Comparison of ENCODE assay signal across 15 mouse cellular contexts in genomic region chr19:37867592-37867991, GRCm38 (mm10).
"Had no signal": no experiment of that assay in that cellular context is flagged by ENCODE, and none has a peak within 500 bp of the region (broad histone marks: within the 10 kb centered on the region; RNA-seq: fewer than 3 reads in every experiment).

No protein-coding gene starts in this region.

- H3K4me3 ChIP-seq: intestine, embryonic 15.5 days; limb, embryonic 10.5 days; limb, embryonic 13.5 days; lung, embryonic 15.5 days; megakaryocyte, embryonic 14.5 days; midbrain, embryonic 10.5 days had no signal

- H3K27me3 ChIP-seq: intestine, embryonic 15.5 days; limb, embryonic 13.5 days; lung, embryonic 15.5 days had no signal

- DNase-seq: kidney, adult 11 months; kidney, postnatal 10 days; kidney, postnatal 36 days; lung, adult 18-20 months; lung, postnatal 10 days; lung, postnatal 36 days; midbrain, embryonic 14.5 days; thymus, adult 18-20 months; thymus, postnatal 25 days had no signal

- H3K9ac ChIP-seq: intestine, embryonic 15.5 days; limb, embryonic 13.5 days; lung, embryonic 15.5 days had no signal

- H3K4me2 ChIP-seq: intestine, embryonic 15.5 days; limb, embryonic 13.5 days; lung, embryonic 15.5 days had no signal

- H3K36me3 ChIP-seq: intestine, embryonic 15.5 days; limb, embryonic 10.5 days; limb, embryonic 13.5 days; lung, embryonic 15.5 days; midbrain, embryonic 10.5 days had no signal

- H3K27ac ChIP-seq: intestine, embryonic 15.5 days; limb, embryonic 10.5 days; limb, embryonic 13.5 days; lung, embryonic 15.5 days; midbrain, embryonic 10.5 days had no signal

- H3K9me3 ChIP-seq: intestine, embryonic 15.5 days; limb, embryonic 10.5 days; limb, embryonic 13.5 days; lung, embryonic 15.5 days; megakaryocyte, embryonic 14.5 days; midbrain, embryonic 10.5 days had no signal

- H3K4me1 ChIP-seq: intestine, embryonic 15.5 days; limb, embryonic 10.5 days; limb, embryonic 13.5 days; lung, embryonic 15.5 days; megakaryocyte, embryonic 14.5 days; midbrain, embryonic 10.5 days had no signal

- ATAC-seq: intestine, embryonic 15.5 days had no signal
